Mouse (Mus musculus) left cerebral cortex, postnatal 25 days (tissue): ENCODE measurements around the gene Acads. TPM values are rescaled to one million over a fixed set of nuclear protein-coding genes. Genes with fewer than 3 reads are reported as not detected.
A peak's percentile ranks its signal among the peaks of the same experiment; 100 is the strongest.
"Not testable (repeated sequence)": the region's sequence is repeated elsewhere in the genome, so short reads cannot be mapped to it uniquely, and the experiment has no call there.

Source experiments
- DNase-seq, 2 experiments: peaks; one replicate each; pipeline ENCODE4 v3.0.0; 2022; ENCODE audit warnings: low spot score in 2 of 2, mixed read lengths in 1 of 2
- intact Hi-C: fragments of 180-260 bp; cut with DNase I; formaldehyde crosslinking; loops from one replicate; pipeline ENCODE4 v1.15.1; 2025
- total RNA-seq, 2 experiments: library from RNA; stranded (reverse); gene quantifications; 2 replicates each; pipeline ENCODE4 v1.2.3; 2021

Acads gene
- 1 to 10 TPM; 6.8 TPM for total RNA-seq

GRCm38 (mm10) chr5:115118961-115119570, at the start of gene Acads:
Gene Acads, minus strand, starts transcription at chr5:115119346.
- intact Hi-C loops, result no loop called here
- peak; percentile 43 to 59 for DNase-seq

- DNase-seq, result no peak
- intact Hi-C loops, result no loop called here
Observed at GRCm38 (mm10) chr5:115167396-115167795, 48.2 kb upstream of the Acads start.

DNA sequence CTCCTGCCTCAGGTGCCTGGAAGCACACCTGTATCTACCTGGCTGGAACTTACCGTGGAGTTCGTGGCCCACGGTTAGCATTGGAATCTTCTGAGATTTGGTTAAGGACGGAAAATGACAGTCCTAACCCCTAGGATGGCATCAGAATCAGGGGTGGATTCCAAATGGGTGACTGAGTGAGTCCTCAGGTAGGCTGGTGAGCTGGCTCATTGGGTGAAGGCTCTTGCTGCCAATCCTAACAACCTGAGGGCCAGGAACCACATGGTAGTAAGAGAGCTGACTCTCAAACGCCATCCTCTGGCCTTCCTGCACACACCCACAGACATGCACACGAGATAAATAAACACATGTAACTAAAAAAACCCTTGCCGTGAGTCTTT, 47.7 kb upstream of the Acads start:
- intact Hi-C loops, result no loop called here
- DNase-seq, result no peak

DNA sequence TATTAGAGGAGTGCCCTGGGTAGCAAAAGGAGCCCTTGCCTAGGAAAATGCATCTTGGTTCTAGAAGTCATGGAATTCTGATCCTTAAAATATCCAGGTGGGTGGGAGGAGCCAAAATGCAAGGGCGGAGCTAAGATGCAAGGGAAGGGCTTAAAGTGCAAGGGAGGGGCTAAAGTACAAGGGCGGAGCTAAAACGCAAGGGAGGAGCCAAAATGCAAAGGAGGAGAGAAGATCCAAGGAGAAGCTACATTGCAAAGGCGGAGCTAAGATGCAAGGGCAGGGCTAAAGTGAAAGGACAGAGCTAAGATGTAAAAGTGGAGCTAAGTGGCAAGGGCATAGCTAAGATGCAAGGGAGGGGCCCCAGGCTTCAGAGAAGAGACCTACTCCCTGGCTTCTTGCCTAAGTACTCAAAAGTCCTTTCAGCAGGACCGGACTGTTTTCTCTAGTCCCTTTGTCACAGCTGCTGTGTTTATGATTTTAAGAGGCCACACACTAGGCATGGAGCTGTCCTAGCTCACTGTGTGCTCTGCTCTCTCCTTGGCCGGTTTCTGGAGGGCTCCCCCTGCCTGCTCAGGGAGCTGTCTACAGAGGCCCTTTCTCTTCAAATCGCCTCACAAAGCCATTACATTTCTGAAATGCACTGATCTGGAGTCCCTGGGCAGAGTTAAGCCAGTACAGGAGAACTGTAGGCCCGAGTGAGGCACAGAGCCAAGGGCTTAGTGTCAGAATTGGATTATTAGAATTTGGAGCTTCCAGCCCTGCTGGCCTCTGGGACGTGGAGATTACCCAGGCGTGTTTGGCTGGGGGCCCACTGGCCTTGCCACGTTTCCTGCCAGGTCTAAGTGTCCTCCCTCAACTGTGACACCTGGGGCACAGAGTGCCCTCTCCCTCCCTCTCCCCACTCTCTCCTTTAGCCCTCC, 47.0 kb upstream of the Acads start:
- no peak for DNase-seq
- intact Hi-C loops, result no loop called here

GRCm38 (mm10) chr5:115165351-115165750, 46.2 kb upstream of the Acads start:
- intact Hi-C loops, result no loop called here
- DNase-seq, result no peak

DNA sequence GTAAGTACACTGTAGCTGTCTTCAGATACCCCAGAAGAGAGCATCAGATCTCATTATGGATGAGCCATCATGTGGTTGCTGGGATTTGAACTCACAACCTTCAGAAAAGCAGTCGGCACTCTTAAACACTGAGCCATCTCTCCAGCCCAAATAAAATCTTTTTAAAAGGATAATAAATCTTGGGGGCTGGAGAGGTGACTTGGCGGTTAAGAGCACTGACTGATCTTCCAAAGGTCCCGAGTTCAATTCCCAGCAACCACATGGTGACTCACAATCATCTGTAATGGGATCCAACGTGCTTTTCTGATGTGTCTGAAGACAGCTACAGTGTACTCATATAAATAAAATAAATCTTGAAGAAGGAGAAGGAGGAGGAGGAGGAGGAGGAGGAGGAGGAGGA, 45.3 kb upstream of the Acads start:
- intact Hi-C loops, DNase-seq: not testable (repeated sequence)

DNA sequence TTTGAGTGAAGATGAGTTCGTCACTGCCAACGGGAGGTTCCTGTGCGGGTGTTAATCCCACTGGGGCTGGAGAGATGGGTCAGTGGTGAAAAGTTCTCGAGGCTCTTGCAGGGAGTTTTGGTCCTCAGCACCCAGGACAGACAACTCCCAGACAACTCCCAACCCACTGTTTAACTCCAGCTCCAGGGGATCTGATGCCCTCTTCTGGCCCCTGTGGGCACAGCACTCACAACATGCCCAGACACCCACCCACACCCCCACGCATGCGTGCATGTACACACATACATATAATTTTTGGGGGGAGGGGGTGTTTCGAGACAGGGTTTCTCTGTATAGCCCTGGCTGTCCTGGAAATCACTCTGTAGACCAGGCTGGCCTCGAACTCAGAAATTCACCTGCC, 44.4 kb upstream of the Acads start:
- DNase-seq, result peak in 1 of 2 experiments; percentile 65
- intact Hi-C loops, result no loop called here

DNA sequence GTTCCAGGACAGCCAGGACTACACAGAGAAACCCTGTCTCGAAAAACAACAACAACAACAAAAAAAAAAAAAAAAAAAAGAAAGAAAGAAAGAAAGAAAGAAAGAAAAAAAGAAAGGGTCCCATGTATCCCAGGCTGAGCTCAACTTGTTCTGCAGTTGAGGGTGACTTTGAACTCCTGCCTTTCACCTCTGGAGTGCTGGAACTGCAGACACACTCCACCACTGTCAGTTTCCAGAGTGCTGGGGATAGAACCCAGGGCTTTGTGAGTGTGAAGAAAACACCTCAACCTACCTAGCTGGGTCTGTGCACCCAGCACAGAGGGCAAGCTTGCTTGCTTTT, 42.8 kb upstream of the Acads start:
- intact Hi-C loops, DNase-seq: not testable (repeated sequence)

DNA sequence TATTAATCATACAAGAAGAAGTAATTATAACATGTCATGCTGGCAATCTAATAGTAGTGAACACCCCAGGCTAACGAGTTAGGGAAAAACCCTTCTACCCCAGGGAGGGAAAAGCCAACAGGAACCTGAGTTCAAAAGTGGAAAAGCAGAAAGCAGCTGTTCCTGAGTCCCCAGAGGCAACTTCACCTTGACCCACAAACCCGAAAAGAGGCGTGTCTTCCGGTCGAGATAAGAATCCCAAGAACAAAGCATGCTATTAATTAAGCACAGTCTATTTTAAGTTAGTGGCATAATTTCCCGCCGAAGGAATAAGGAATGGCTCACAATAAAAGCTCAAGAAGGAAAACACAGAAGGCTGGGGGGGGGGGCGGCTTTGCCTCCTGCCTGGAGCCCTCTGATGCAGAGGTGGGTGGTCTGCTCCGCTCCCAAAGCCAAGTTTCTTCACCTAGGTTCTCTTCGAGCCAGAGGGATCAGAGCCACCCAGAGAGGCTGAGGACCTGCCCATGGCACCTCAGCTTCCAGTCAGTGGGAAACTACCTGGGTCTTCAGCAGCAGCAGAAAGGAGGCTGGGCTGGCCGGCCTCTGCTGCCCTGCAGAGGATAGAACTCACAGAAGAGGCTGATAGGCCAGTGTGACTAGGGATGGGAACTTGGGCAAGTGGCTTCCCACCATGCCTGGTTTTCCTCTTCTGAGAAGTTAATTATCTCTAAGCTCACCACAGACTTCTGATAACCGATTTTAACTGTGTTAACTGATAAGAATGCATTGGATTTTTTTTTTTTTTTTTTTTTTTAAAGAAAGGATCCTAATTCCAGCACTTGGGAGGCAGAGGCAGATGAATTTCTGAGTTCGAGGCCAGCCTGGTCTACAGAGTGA, 42.2 kb upstream of the Acads start:
- no peak for DNase-seq
- intact Hi-C loops, result no loop called here

GRCm38 (mm10) chr5:115160655-115161054, 41.5 kb upstream of the Acads start:
- no peak for DNase-seq
- intact Hi-C loops, result no loop called here

DNA sequence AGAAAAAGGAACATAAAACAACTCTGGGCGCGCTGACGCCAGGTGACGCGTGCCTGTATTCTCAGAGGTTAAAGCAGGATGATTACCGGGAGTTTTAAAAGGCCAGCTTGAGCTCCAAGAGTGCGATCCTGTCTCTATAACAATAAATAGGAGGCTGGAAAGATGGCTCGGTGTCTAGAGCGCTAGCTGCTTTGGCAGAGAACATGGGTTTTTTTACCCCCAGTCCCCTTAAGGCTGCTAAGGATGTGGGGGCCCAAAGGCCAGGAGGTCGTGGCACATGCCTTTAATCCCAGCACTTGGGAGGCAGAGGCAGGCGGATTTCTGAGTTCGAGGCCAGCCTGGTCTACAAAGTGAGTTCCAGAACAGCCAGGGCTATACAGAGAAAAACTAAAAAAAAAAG, 40.0 kb upstream of the Acads start:
- intact Hi-C loops, result loop anchor here (2.0 to 5.0 kb wide), 3 partner anchors 34 to 182 kb away; no protein-coding TSS in a partner anchor
- DNase-seq, result no peak

DNA sequence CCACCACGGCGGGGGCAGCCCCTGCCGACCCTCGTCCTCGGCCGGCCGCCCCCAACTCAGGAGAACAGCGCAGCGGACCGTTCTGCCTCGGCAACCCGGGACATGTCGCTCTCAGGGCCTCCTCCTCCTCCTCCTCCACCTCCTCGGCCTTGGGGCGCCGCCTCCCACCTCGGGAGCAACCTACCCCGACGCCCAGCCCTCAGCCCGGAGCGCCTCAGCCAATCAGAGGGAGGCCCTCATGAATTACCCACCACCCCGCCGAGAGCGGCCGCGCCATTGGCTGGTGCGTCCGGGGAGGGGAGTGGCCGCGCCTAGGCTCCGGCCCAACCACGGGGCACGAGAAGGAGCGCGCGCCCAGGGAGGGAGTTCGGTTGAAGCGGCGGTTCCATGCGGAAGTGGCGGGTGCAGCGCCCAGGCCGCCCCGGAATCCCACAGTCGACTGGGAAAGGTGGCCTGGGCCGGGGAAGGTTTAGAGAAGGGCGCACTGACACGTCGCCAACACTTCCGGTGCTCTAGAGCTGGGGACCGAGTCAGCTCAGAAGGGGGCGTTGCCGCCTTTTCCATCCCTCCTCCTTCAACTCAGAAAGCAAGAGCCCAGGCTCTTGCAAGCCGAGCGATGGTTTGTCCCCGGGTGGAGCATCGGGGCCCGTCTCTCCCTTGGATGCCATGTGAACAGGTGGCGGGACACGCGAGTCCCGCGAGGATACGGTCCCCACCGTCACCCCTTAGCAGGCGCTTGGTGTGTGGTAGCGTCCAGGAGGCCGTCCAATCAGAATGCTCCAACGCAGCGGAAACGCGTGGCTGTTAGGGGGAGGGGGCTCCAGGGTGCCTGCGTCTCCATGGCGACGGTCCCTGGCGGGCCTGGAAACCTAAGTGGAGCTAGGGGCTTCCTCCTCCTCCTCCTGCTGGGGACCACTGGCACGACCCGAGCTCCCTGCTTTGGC, 39.2 kb upstream of the Acads start, which contains the start of gene Mlec:
Mlec (minus strand) TSS at position 140 of the 944 bp plus-strand sequence.
- peak; percentile 99 for DNase-seq
- intact Hi-C loops, result loop anchor here (2.0 to 5.0 kb wide), 3 partner anchors 34 to 181 kb away; no protein-coding TSS in a partner anchor

DNA sequence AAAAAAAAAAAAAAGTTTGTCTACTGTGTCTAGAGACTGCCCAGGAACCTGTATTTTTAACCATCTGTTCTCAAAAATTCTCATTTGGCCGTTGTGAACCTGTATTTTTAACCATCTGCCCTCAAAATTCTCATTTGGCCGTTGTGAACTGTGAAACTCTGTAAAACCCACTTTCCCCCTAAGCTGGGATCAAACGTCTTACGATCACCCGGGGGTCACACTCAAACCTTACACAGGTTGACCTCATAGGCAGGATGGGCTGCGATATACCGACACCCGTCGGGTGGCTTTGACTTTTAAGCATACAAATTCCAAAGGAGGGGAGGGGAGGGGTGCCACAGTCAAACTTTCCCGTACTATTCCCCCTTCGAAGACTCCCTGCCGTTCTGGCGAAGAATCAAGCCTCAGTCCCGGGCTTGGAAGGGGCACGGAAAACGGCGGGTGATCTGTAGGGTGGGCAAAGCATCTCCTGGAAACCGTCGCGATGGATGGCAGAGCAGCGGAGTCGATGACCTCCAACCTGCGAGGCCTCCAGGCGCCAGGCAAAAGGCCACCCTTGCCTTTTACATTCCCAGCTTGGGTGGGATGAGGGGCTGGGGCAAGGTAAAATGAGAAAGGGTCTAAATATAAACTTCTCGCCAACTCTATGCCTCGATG, 37.9 kb upstream of the Acads start:
- DNase-seq, result no peak
- intact Hi-C loops, result loop anchor here (5.0 kb wide), 1 partner anchor 180 kb away; no protein-coding TSS in a partner anchor

- intact Hi-C loops, result loop anchor here (5.0 kb wide), 1 partner anchor 179 kb away; no protein-coding TSS in a partner anchor
- DNase-seq, result no peak
Observed at GRCm38 (mm10) chr5:115156401-115156800, 37.3 kb upstream of the Acads start.

- DNase-seq, result no peak
- intact Hi-C loops, result loop anchor here (5.0 kb wide), 1 partner anchor 179 kb away; no protein-coding TSS in a partner anchor
Observed at GRCm38 (mm10) chr5:115155831-115156230, 36.7 kb upstream of the Acads start.

DNA sequence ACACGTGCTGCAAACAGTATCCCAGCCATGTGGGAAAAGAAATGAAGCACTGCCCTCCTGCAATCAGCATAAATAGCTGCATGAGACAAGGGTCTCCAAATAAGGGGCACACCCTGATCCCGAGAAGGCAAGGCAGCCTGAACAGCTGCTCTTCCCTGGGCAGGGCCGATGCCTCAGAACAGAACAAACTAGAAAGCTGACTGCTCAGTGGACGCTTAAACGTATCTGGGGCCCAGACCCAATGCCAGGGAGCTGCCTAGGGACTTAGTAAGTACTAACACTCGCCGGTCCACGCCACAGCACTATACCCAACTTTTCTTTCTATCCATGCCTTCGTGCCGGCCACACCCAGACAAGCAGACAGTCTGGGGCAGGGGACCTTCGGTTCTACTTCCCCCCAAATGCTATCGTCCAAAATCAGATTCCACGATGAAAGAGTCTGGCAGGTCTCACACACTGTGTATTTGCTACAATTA, 36.0 kb upstream of the Acads start:
- DNase-seq, result no peak
- intact Hi-C loops, result loop anchor here (5.0 kb wide), 1 partner anchor 178 kb away; no protein-coding TSS in a partner anchor

GRCm38 (mm10) chr5:115152132-115152956, 33.2 kb upstream of the Acads start:
- intact Hi-C loops, result no loop called here
- no peak for DNase-seq
